Mouse (Mus musculus): ENCODE results near the gene Tmem126b. TPM values are rescaled to one million over a fixed set of nuclear protein-coding genes. Genes with fewer than 3 reads are reported as not detected.

The Tmem126b gene
- 41.3 and 42.8 TPM in 2 replicates for polyA plus RNA-seq (2014; fragmentation: Nextera tagmentation; extraction: Ambion mirVana)

GRCm38 (mm10) chr7:90475793-90476312, at the start of gene Tmem126b:
Gene Tmem126b, minus strand, starts transcription at chr7:90476001.
- Histone ChIP-seq H3K27ac (replicated peaks; ENCODE audit: low read depth, low read length) (no peak within 1 kb of the TSS; the same call in 1 of the 2 replicates), H3K9ac (replicated peaks; ENCODE audit: low read length) (peak within 1 kb of the TSS; percentile 72), H3K9me3 (replicated peaks; ENCODE audit: control insufficient read depth, low read length) (no peaks in the 10 kb centered on the region), H3K4me3 (ENCODE audit: low read depth, low read length) (peak within 1 kb of the TSS; percentile 65), H3K4me2 (ENCODE audit: low read depth, low read length) (peak within 1 kb of the TSS; percentile 88), H3K36me3 (replicated peaks; ENCODE audit: control insufficient read depth, insufficient read depth, low read depth, low read length) (no peaks in the 10 kb centered on the region), H3K4me1 (ENCODE audit: control insufficient read depth, insufficient read depth, low read length) (no peaks in the 10 kb centered on the region), H3K27me3 (ENCODE audit: control insufficient read depth, insufficient read depth, low read length) (peaks cover 2% of the 10 kb centered on the region; the same call in 1 of the 2 replicates)
- DNase-seq (ENCODE audit: low spot score) (peak; percentile 98), ATAC-seq (replicated peaks; ENCODE audit: insufficient number of reproducible peaks, low FRiP score, low TSS enrichment, low read depth) (peak; percentile 100)
- WGBS = 0% methylated on average over 36 of the region's 36 CpGs

- peak; percentile 30 for DNase-seq (ENCODE audit: low spot score)
These were observed 36.5 kb upstream of the Tmem126b start for GRCm38 (mm10) chr7:90512293-90512692.

GRCm38 (mm10) chr7:90508124-90508523, 32.3 kb upstream of the Tmem126b start:
- Histone ChIP-seq H3K4me2 (ENCODE audit: low read depth, low read length) (no peak overlapping the region), H3K27me3 (ENCODE audit: control insufficient read depth, insufficient read depth, low read length) (no peaks in the 10 kb centered on the region), H3K9ac (replicated peaks; ENCODE audit: low read length) (no peak overlapping the region), H3K27ac (replicated peaks; ENCODE audit: low read depth, low read length) (no peak overlapping the region), H3K4me1 (ENCODE audit: control insufficient read depth, insufficient read depth, low read length) (no peaks in the 10 kb centered on the region), H3K9me3 (replicated peaks; ENCODE audit: control insufficient read depth, low read length) (no peaks in the 10 kb centered on the region), H3K36me3 (replicated peaks; ENCODE audit: control insufficient read depth, insufficient read depth, low read depth, low read length) (no peaks in the 10 kb centered on the region), H3K4me3 (ENCODE audit: low read depth, low read length) (no peak overlapping the region)
- DNase-seq (ENCODE audit: low spot score) = no peak
- WGBS = 86% methylated on average over 3 of the region's 3 CpGs
- no peak for ATAC-seq (replicated peaks; ENCODE audit: insufficient number of reproducible peaks, low FRiP score, low TSS enrichment, low read depth)

More at GRCm38 (mm10) chr7:90512293-90512692, 36.5 kb upstream of the Tmem126b start:
- Histone ChIP-seq H3K27me3 (ENCODE audit: control insufficient read depth, insufficient read depth, low read length) (no peaks in the 10 kb centered on the region), H3K4me3 (ENCODE audit: low read depth, low read length) (no peak overlapping the region), H3K27ac (replicated peaks; ENCODE audit: low read depth, low read length) (no peak overlapping the region), H3K4me2 (ENCODE audit: low read depth, low read length) (no peak overlapping the region), H3K4me1 (ENCODE audit: control insufficient read depth, insufficient read depth, low read length) (no peaks in the 10 kb centered on the region), H3K36me3 (replicated peaks; ENCODE audit: control insufficient read depth, insufficient read depth, low read depth, low read length) (no peaks in the 10 kb centered on the region), H3K9ac (replicated peaks; ENCODE audit: low read length) (no peak overlapping the region), H3K9me3 (replicated peaks; ENCODE audit: control insufficient read depth, low read length) (no peaks in the 10 kb centered on the region)
- no peak for ATAC-seq (replicated peaks; ENCODE audit: insufficient number of reproducible peaks, low FRiP score, low TSS enrichment, low read depth)

GRCm38 (mm10) chr7:90482607-90483006, 6.8 kb upstream of the Tmem126b start:
- Histone ChIP-seq H3K4me2 (ENCODE audit: low read depth, low read length) (no peak overlapping the region), H3K9me3 (replicated peaks; ENCODE audit: control insufficient read depth, low read length) (no peaks in the 10 kb centered on the region), H3K27ac (replicated peaks; ENCODE audit: low read depth, low read length) (no peak overlapping the region), H3K4me1 (ENCODE audit: control insufficient read depth, insufficient read depth, low read length) (no peaks in the 10 kb centered on the region), H3K27me3 (ENCODE audit: control insufficient read depth, insufficient read depth, low read length) (no peaks in the 10 kb centered on the region), H3K36me3 (replicated peaks; ENCODE audit: control insufficient read depth, insufficient read depth, low read depth, low read length) (no peaks in the 10 kb centered on the region), H3K4me3 (ENCODE audit: low read depth, low read length) (no peak overlapping the region), H3K9ac (replicated peaks; ENCODE audit: low read length) (no peak overlapping the region)
- DNase-seq (ENCODE audit: low spot score) (no peak), ATAC-seq (replicated peaks; ENCODE audit: insufficient number of reproducible peaks, low FRiP score, low TSS enrichment, low read depth) (no peak)
- 92% methylated on average over 2 of the region's 2 CpGs for WGBS

GRCm38 (mm10) chr7:90476313-90477245, 778 bp upstream of the Tmem126b start, which contains the start of gene Dlg2:
Gene Dlg2, plus strand, starts transcription at chr7:90476672.
- Histone ChIP-seq H3K4me1 (ENCODE audit: control insufficient read depth, insufficient read depth, low read length) (no peaks in the 10 kb centered on the region), H3K9ac (replicated peaks; ENCODE audit: low read length) (peak within 1 kb of the TSS; percentile 72), H3K9me3 (replicated peaks; ENCODE audit: control insufficient read depth, low read length) (no peaks in the 10 kb centered on the region), H3K4me2 (ENCODE audit: low read depth, low read length) (peak within 1 kb of the TSS; percentile 88), H3K36me3 (replicated peaks; ENCODE audit: control insufficient read depth, insufficient read depth, low read depth, low read length) (no peaks in the 10 kb centered on the region), H3K27me3 (ENCODE audit: control insufficient read depth, insufficient read depth, low read length) (peaks cover 2% of the 10 kb centered on the region; the same call in 1 of the 2 replicates), H3K4me3 (ENCODE audit: low read depth, low read length) (peak within 1 kb of the TSS; percentile 65), H3K27ac (replicated peaks; ENCODE audit: low read depth, low read length) (no peak within 1 kb of the TSS; the same call in 1 of the 2 replicates)
- WGBS = under 1% methylated on average over 32 of the region's 32 CpGs
- DNase-seq (ENCODE audit: low spot score) (peak; percentile 38), ATAC-seq (replicated peaks; ENCODE audit: insufficient number of reproducible peaks, low FRiP score, low TSS enrichment, low read depth) (peak; percentile 42)

GRCm38 (mm10) chr7:90473511-90473910, 2.3 kb downstream of the Tmem126b start:
- no peak overlapping the region for H3K4me3 ChIP-seq (ENCODE audit: low read depth, low read length)
- H3K27me3 ChIP-seq (ENCODE audit: control insufficient read depth, insufficient read depth, low read length) = peaks cover 2% of the 10 kb centered on the region; the same call in 1 of the 2 replicates
- H3K4me2 ChIP-seq (ENCODE audit: low read depth, low read length) = no peak overlapping the region
- H3K4me1 ChIP-seq (ENCODE audit: control insufficient read depth, insufficient read depth, low read length) = no peaks in the 10 kb centered on the region
- no peaks in the 10 kb centered on the region for H3K9me3 ChIP-seq (replicated peaks; ENCODE audit: control insufficient read depth, low read length)
- no peak overlapping the region for H3K27ac ChIP-seq (replicated peaks; ENCODE audit: low read depth, low read length)
- no peaks in the 10 kb centered on the region for H3K36me3 ChIP-seq (replicated peaks; ENCODE audit: control insufficient read depth, insufficient read depth, low read depth, low read length)
- DNase-seq (ENCODE audit: low spot score) (no peak), ATAC-seq (replicated peaks; ENCODE audit: insufficient number of reproducible peaks, low FRiP score, low TSS enrichment, low read depth) (no peak)
- no peak overlapping the region for H3K9ac ChIP-seq (replicated peaks; ENCODE audit: low read length)
- WGBS = 56% methylated on average over 2 of the region's 2 CpGs

GRCm38 (mm10) chr7:90461441-90461840, 14.4 kb downstream of the Tmem126b start:
- Histone ChIP-seq H3K4me1 (ENCODE audit: control insufficient read depth, insufficient read depth, low read length) (no peaks in the 10 kb centered on the region; the same call in 1 of the 2 replicates), H3K4me3 (ENCODE audit: low read depth, low read length) (no peak overlapping the region), H3K9me3 (replicated peaks; ENCODE audit: control insufficient read depth, low read length) (no peaks in the 10 kb centered on the region), H3K4me2 (ENCODE audit: low read depth, low read length) (no peak overlapping the region), H3K27ac (replicated peaks; ENCODE audit: low read depth, low read length) (no peak overlapping the region), H3K9ac (replicated peaks; ENCODE audit: low read length) (no peak overlapping the region), H3K27me3 (ENCODE audit: control insufficient read depth, insufficient read depth, low read length) (no peaks in the 10 kb centered on the region), H3K36me3 (replicated peaks; ENCODE audit: control insufficient read depth, insufficient read depth, low read depth, low read length) (no peaks in the 10 kb centered on the region)
- DNase-seq (ENCODE audit: low spot score) = no peak
- ATAC-seq (replicated peaks; ENCODE audit: insufficient number of reproducible peaks, low FRiP score, low TSS enrichment, low read depth) = no peak
- WGBS = 92% methylated on average over 5 of the region's 5 CpGs

GRCm38 (mm10) chr7:90460930-90461329, 14.9 kb downstream of the Tmem126b start:
- Histone ChIP-seq H3K4me2 (ENCODE audit: low read depth, low read length) (no peak overlapping the region), H3K4me1 (ENCODE audit: control insufficient read depth, insufficient read depth, low read length) (no peaks in the 10 kb centered on the region; the same call in 1 of the 2 replicates), H3K9ac (replicated peaks; ENCODE audit: low read length) (no peak overlapping the region), H3K27ac (replicated peaks; ENCODE audit: low read depth, low read length) (no peak overlapping the region), H3K4me3 (ENCODE audit: low read depth, low read length) (no peak overlapping the region), H3K9me3 (replicated peaks; ENCODE audit: control insufficient read depth, low read length) (no peaks in the 10 kb centered on the region), H3K36me3 (replicated peaks; ENCODE audit: control insufficient read depth, insufficient read depth, low read depth, low read length) (no peaks in the 10 kb centered on the region), H3K27me3 (ENCODE audit: control insufficient read depth, insufficient read depth, low read length) (no peaks in the 10 kb centered on the region)
- WGBS = 16% methylated on average over 14 of the region's 14 CpGs
- DNase-seq (ENCODE audit: low spot score) = peak; percentile 37
- no peak for ATAC-seq (replicated peaks; ENCODE audit: insufficient number of reproducible peaks, low FRiP score, low TSS enrichment, low read depth)
